Comparison of ENCODE assay signal across 9 mouse cellular contexts in the genomic region with DNA sequence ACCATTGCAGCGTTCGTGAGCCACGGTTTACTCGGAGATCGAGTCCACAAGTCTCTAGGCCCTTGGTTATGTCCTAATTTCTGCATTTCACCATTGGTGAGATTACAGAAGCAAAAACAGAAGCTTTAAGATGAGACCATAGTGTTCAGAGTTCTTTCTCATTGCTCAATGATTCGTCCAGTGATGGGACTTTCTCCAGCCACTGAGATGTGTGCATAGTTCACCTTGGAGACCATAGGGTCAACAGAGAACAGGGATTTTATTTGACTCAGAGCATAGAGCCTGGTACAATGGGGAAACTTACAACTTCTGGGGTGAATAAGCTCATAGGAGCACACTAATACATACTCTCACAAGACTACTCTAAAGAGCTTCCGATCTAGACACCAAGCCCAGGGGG. TPM values are rescaled to one million over a fixed set of nuclear protein-coding genes. Genes with fewer than 3 reads are reported as not detected.
DNase-seq lines count a peak whose midpoint lies in the region; ATAC-seq and TF ChIP-seq lines count a peak whose summit lies in the region.
"Had no signal": no experiment of that assay in that cellular context is flagged by ENCODE, and none has a peak within 500 bp of the region (broad histone marks: within the 10 kb centered on the region; RNA-seq: fewer than 3 reads in every experiment).

No protein-coding gene starts in this region.

- WGBS in intestine, embryonic 14.5 days, result 69% methylated on average over 7 of the region's 7 CpGs
- WGBS in midbrain, embryonic 13.5 days, result 73% methylated on average over 7 of the region's 7 CpGs

- intact Hi-C loops in gastrocnemius, adult 2 months (cut with DNase I), result no loop called here

- H3K4me2 ChIP-seq in intestine, embryonic 14.5 days (ENCODE audit: low read length), result peak overlapping the region; percentile 87
- H3K4me2 ChIP-seq in midbrain, embryonic 13.5 days (replicated peaks), result peak overlapping the region; percentile 88

- no peak for DNase-seq in gastrocnemius, adult 2 months
- no peak for DNase-seq in gastrocnemius, postnatal 25 days
- DNase-seq in adipocyte (ENCODE audit: low spot score), result peak; percentile 77
- DNase-seq in intestine, embryonic 14.5 days (ENCODE audit: low spot score), result no peak
- no peak for DNase-seq in natural killer cell, adult 2 months (ENCODE audit: low spot score in 2 of 2)
- DNase-seq in right cerebral cortex, postnatal 10 days (ENCODE audit: low spot score in 2 of 2), result no peak
- no peak for DNase-seq in urinary bladder, postnatal 36 days (ENCODE audit: low spot score in 2 of 2)
- DNase-seq: gastrocnemius, postnatal 36 days had no signal

- H3K4me3 ChIP-seq in gastrocnemius, adult 2 months, result peak overlapping the region; percentile 11; the same call in 1 of the 2 replicates
- peak overlapping the region; percentile 83 for H3K4me3 ChIP-seq in intestine, embryonic 14.5 days (ENCODE audit: low read depth, low read length)
- H3K4me3 ChIP-seq in midbrain, embryonic 13.5 days (replicated peaks), result peak overlapping the region; percentile 86; the same call in 1 of the 2 replicates

- H3K9me3 ChIP-seq in intestine, embryonic 14.5 days (ENCODE audit: control insufficient read depth, low read length), result no peaks in the 10 kb centered on the region
- no peaks in the 10 kb centered on the region for H3K9me3 ChIP-seq in midbrain, embryonic 13.5 days

- H3K9ac ChIP-seq in intestine, embryonic 14.5 days (ENCODE audit: low read length), result peak overlapping the region; percentile 93
- no peak overlapping the region for H3K9ac ChIP-seq in midbrain, embryonic 13.5 days (replicated peaks)

- no peaks in the 10 kb centered on the region for H3K27me3 ChIP-seq in intestine, embryonic 14.5 days (replicated peaks; ENCODE audit: control insufficient read depth, insufficient read depth, low read length)
- no peaks in the 10 kb centered on the region for H3K27me3 ChIP-seq in midbrain, embryonic 13.5 days

- H3K27ac ChIP-seq in gastrocnemius, adult 2 months, result no peak overlapping the region
- 0 out of 2 replicates have a peak overlapping the region, but pooled peaks have one; percentile 14 for H3K27ac ChIP-seq in intestine, embryonic 14.5 days (ENCODE audit: low read depth)
- no peak overlapping the region for H3K27ac ChIP-seq in midbrain, embryonic 13.5 days

- H3K4me1 ChIP-seq in intestine, embryonic 14.5 days (replicated peaks; ENCODE audit: control insufficient read depth, insufficient read depth, low read length), result peaks cover 24% of the 10 kb centered on the region
- peaks cover 43% of the 10 kb centered on the region for H3K4me1 ChIP-seq in midbrain, embryonic 13.5 days (replicated peaks)

- H3K36me3 ChIP-seq in intestine, embryonic 14.5 days (ENCODE audit: control insufficient read depth, insufficient read depth, low read length), result peaks cover under 1% of the 10 kb centered on the region; the same call in 1 of the 2 replicates
- H3K36me3 ChIP-seq in midbrain, embryonic 13.5 days, result no peaks in the 10 kb centered on the region

- TF ChIP-seq CTCF in gastrocnemius, adult 2 months (IDR thresholded peaks at IDR 0.05), result no peak

- no peak for ATAC-seq in intestine, embryonic 14.5 days (replicated peaks; ENCODE audit: low FRiP score, low TSS enrichment, low read depth)
- ATAC-seq in midbrain, embryonic 13.5 days, result no peak

RNA-seq across cellular contexts. Expression of a gene that starts 3.0 kb away (rescaled TPM):
- total RNA-seq in gastrocnemius, adult 2 months (2021), result 10 to 100 TPM; 28.9 to 30.4 TPM
- total RNA-seq in gastrocnemius, postnatal 25 days (2021), result 10 to 100 TPM; 21.0 TPM
- polyA plus RNA-seq in intestine, embryonic 14.5 days (2014; fragmentation: Nextera tagmentation; extraction: Ambion mirVana), result 47.3 and 48.8 TPM in 2 replicates
- polyA plus RNA-seq in midbrain, embryonic 13.5 days (2015; fragmentation: Nextera tagmentation; extraction: Ambion mirVana), result 7.9 and 8.3 TPM in 2 replicates

RNA-seq across cellular contexts. Expression of a gene that starts 29.8 kb away (rescaled TPM):
- 10 to 100 TPM; 27.5 to 32.9 TPM for total RNA-seq in gastrocnemius, adult 2 months (2021)
- 10 to 100 TPM; 23.3 to 24.6 TPM for total RNA-seq in gastrocnemius, postnatal 25 days (2021)
- polyA plus RNA-seq in intestine, embryonic 14.5 days (2014; fragmentation: Nextera tagmentation; extraction: Ambion mirVana), result 69.2 and 76.2 TPM in 2 replicates
- polyA plus RNA-seq in midbrain, embryonic 13.5 days (2015; fragmentation: Nextera tagmentation; extraction: Ambion mirVana), result 175 and 201 TPM in 2 replicates

Comparison
In these comparisons a context has a peak if more than half of its experiments do, and no peak if none do; other contexts are left out.
1. H3K4me3 ChIP-seq: peak in every context shown above with its lines; median percentile 86 in midbrain, embryonic 13.5 days; 83 in intestine, embryonic 14.5 days; 11 in gastrocnemius, adult 2 months.